In the genomic region with DNA sequence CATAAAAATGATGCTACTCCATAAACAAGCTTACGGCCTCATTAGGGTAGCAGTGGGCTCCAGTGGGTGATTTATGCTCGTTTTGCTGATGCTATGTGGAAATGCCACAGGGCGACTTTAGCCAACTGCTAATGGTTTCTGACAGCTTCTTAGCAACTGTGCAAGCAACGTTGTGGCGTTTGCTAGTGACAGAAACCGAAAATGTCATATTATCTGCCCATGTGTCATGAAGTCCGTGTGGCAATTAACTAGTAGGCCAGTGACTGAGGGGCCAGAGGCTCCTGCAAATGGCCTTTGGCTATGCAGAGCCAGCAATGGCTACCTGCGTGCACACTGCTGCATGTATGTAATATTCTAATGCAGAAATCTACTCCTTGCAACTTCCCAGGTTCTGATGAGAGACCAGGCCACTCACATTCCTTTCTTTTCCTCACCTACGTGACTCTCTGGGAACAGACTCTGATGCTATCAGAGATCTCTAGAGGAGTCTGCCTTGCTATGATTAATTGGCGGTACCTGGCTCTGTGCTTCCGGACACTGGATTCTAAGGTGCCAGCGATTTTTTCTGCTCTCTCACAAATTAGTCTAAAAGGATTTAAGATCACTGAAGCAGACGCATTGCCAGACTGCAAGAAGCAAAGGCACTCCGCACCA, we compare ENCODE assay signal across 16 mouse cellular contexts.
A peak's percentile ranks its signal among the peaks of the same experiment; 100 is the strongest.
DNase-seq lines count a peak whose midpoint lies in the region; ATAC-seq lines count a peak whose summit lies in the region.
"Had no signal": no experiment of that assay in that cellular context is flagged by ENCODE, and none has a peak within 500 bp of the region (broad histone marks: within the 10 kb centered on the region; RNA-seq: fewer than 3 reads in every experiment).

No protein-coding gene starts in this region.

- no peak overlapping the region for H3K4me2 ChIP-seq in heart, embryonic 12.5 days
- no peak overlapping the region for H3K4me2 ChIP-seq in neural tube, embryonic 13.5 days
- H3K4me2 ChIP-seq in midbrain, embryonic 14.5 days (ENCODE audit: low read length): no peak overlapping the region

- intact Hi-C loops in heart, postnatal 14 days (cut with DNase I): loop anchor here (5.0 kb wide), 2 partner anchors 48 to 72 kb away; partner anchors contain the start of gene Meis1

- no peak for ATAC-seq in heart, embryonic 12.5 days (ENCODE audit: insufficient number of reproducible peaks, low FRiP score)
- no peak for ATAC-seq in neural tube, embryonic 13.5 days (ENCODE audit: low read depth)
- ATAC-seq in midbrain, embryonic 14.5 days (ENCODE audit: low FRiP score, low TSS enrichment): peak; percentile 70; the same call in 1 of the 2 replicates
- ATAC-seq: CD4-positive, CD25-positive, alpha-beta regulatory T cell, adult 4 months; inflammation-experienced regulatory T-cells, adult 6 months; liver, postnatal 0 days had no signal

- H3K4me1 ChIP-seq in heart, embryonic 12.5 days (replicated peaks): peaks cover 68% of the 10 kb centered on the region
- H3K4me1 ChIP-seq in neural tube, embryonic 13.5 days (replicated peaks): peaks cover 67% of the 10 kb centered on the region
- H3K4me1 ChIP-seq in midbrain, embryonic 14.5 days (ENCODE audit: control insufficient read depth, insufficient read depth, low read length): peaks cover 22% of the 10 kb centered on the region

- H3K4me3 ChIP-seq in heart, embryonic 12.5 days: no peak overlapping the region
- H3K4me3 ChIP-seq in neural tube, embryonic 13.5 days: no peak overlapping the region
- H3K4me3 ChIP-seq in midbrain, embryonic 14.5 days (replicated peaks; ENCODE audit: low read depth, low read length): no peak overlapping the region
- H3K4me3 ChIP-seq: embryonic facial prominence, embryonic 13.5 days; megakaryocyte, embryonic 14.5 days had no signal

- WGBS in heart, embryonic 12.5 days: 58% methylated on average over 14 of the region's 14 CpGs
- 48% methylated on average over 14 of the region's 14 CpGs for WGBS in neural tube, embryonic 13.5 days
- 49% methylated on average over 14 of the region's 14 CpGs for WGBS in midbrain, embryonic 14.5 days

- H3K27ac ChIP-seq in heart, embryonic 12.5 days (ENCODE audit: poor library complexity, severe bottlenecking): peak overlapping the region; percentile 87
- peak overlapping the region; percentile 61 for H3K27ac ChIP-seq in neural tube, embryonic 13.5 days (replicated peaks)
- H3K27ac ChIP-seq in midbrain, embryonic 14.5 days (replicated peaks; ENCODE audit: low read depth, low read length): peak overlapping the region; percentile 27
- H3K27ac ChIP-seq: embryonic facial prominence, embryonic 13.5 days had no signal

- no peak overlapping the region for H3K9ac ChIP-seq in heart, embryonic 12.5 days
- peak overlapping the region; percentile 9; the same call in 1 of the 2 replicates for H3K9ac ChIP-seq in neural tube, embryonic 13.5 days
- H3K9ac ChIP-seq in midbrain, embryonic 14.5 days (replicated peaks; ENCODE audit: low read length): no peak overlapping the region
- H3K9ac ChIP-seq: embryonic facial prominence, embryonic 13.5 days; liver, postnatal 0 days had no signal

- H3K36me3 ChIP-seq in heart, embryonic 12.5 days: peaks cover 5% of the 10 kb centered on the region; the same call in 1 of the 2 replicates
- H3K36me3 ChIP-seq in neural tube, embryonic 13.5 days: 0 out of 2 replicates have a peak, but pooled peaks cover 3% of the 10 kb centered on the region
- H3K36me3 ChIP-seq in midbrain, embryonic 14.5 days (ENCODE audit: control insufficient read depth, insufficient read depth, low read length): no peaks in the 10 kb centered on the region
- H3K36me3 ChIP-seq: embryonic facial prominence, embryonic 13.5 days had no signal

- DNase-seq in heart, postnatal 14 days: no peak
- no peak for DNase-seq in neural tube, embryonic 10.5 days (ENCODE audit: extremely low spot score, low spot score)
- peak; percentile 67 for DNase-seq in midbrain, embryonic 14.5 days
- DNase-seq in layer of hippocampus, adult 9-10 months (ENCODE audit: low spot score): no peak
- DNase-seq in thymus, adult 18-20 months: no peak
- DNase-seq in B cell, adult 2 months: no peak
- DNase-seq: adrenal gland, postnatal 14 days; cerebellum, adult 9-10 months; liver, postnatal 0 days; thymus, adult 2 months had no signal

- no peaks in the 10 kb centered on the region for H3K27me3 ChIP-seq in heart, embryonic 12.5 days (replicated peaks)
- H3K27me3 ChIP-seq in neural tube, embryonic 13.5 days: no peaks in the 10 kb centered on the region
- H3K27me3 ChIP-seq in midbrain, embryonic 14.5 days (ENCODE audit: control insufficient read depth, insufficient read depth, low read length): no peaks in the 10 kb centered on the region
- H3K27me3 ChIP-seq: megakaryocyte, embryonic 14.5 days had no signal

- H3K9me3 ChIP-seq in heart, embryonic 12.5 days (replicated peaks): no peaks in the 10 kb centered on the region
- H3K9me3 ChIP-seq in neural tube, embryonic 13.5 days: no peaks in the 10 kb centered on the region
- H3K9me3 ChIP-seq in midbrain, embryonic 14.5 days (ENCODE audit: control insufficient read depth, low read length): no peaks in the 10 kb centered on the region
- H3K9me3 ChIP-seq: embryonic facial prominence, embryonic 13.5 days; megakaryocyte, embryonic 14.5 days had no signal

Comparison
In these comparisons a context has a peak if more than half of its experiments do, and no peak if none do; other contexts are left out.
1. H3K27ac ChIP-seq: peak in every context shown above with its lines; median percentile 87 in heart, embryonic 12.5 days; 61 in neural tube, embryonic 13.5 days; 27 in midbrain, embryonic 14.5 days.